Mouse (Mus musculus) E14TG2a.4 (cell line): ENCODE data around the gene Allc.

Experiments used
- CTCF ChIP-seq: conservative IDR thresholded peaks from 2 replicates; pipeline ENCODE4 v1.5.1; 2014; ENCODE audit warnings: low read length
- NANOG ChIP-seq: IDR thresholded peaks from 2 replicates; pipeline ENCODE4 v1.6.1; 2014; ENCODE audit warnings: borderline replicate concordance, low read length, mixed read lengths
- POU5F1 ChIP-seq: IDR thresholded peaks from 2 replicates; pipeline ENCODE4 v1.6.1; 2014; ENCODE audit warnings: low read length, borderline replicate concordance

- TF ChIP-seq CTCF, result no peak
- no peak for TF ChIP-seq POU5F1
- TF ChIP-seq NANOG, result no peak
Measured at GRCm38 (mm10) chr12:28590428-28590827, 8.1 kb upstream of the Allc start.
